Mouse (Mus musculus) testis, adult 2 months (tissue): ENCODE measurements around the gene Gm48551.

Experiments
- CTCF ChIP-seq: fragments of 200-500 bp; IDR thresholded peaks from 2 replicates; pipeline ENCODE4 v1.5.1; 2012; ENCODE audit warnings: low read depth, mild to moderate bottlenecking, inconsistent platforms, low read length, moderate library complexity; ENCODE audit not compliant: control insufficient read depth, insufficient read depth, insufficient replicate concordance
- POLR2A ChIP-seq: fragments of 200-500 bp; IDR thresholded peaks from 2 replicates; pipeline ENCODE4 v1.6.1; 2012; ENCODE audit warnings: low read depth, mild to moderate bottlenecking, inconsistent platforms, low read length, moderate library complexity; ENCODE audit not compliant: control insufficient read depth

GRCm38 (mm10) chr10:81406504-81407440, 22.5 kb downstream of the Gm48551 start:
- TF ChIP-seq CTCF (no peak), POLR2A (no peak)
